Mouse (Mus musculus) kidney, adult 18-20 months (tissue): ENCODE data around the gene Tmem211.

Source experiments
- DNase-seq: peaks from one replicate; pipeline ENCODE4 v3.0.0; 2021

Tmem211 gene

GRCm38 (mm10) chr5:113281557-113281956 is 54.8 kb downstream of the Tmem211 start:
- DNase-seq: no peak

DNA sequence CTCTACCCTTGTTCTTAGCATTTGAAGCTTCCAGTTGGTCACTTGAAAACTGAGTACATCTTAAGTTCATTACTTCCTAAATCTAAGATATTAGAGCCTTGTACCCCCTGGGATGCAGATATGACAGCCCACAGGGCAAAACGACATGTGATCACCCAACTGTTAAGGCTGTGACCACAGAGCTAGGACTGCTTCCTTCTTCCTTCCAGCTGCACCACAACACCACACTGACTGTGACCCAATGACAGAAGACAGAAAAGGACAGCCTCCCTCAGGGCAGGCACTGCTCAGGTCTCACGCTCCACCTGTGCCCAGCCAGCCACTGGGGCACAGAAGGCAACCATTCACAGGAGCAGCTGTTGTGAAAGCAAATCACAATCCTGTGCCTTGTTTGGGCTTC is 57.0 kb downstream of the Tmem211 start:
- no peak for DNase-seq

GRCm38 (mm10) chr5:113285541-113285940 is 58.8 kb downstream of the Tmem211 start:
- DNase-seq: no peak

GRCm38 (mm10) chr5:113286048-113286447 is 59.3 kb downstream of the Tmem211 start:
- no peak for DNase-seq

DNA sequence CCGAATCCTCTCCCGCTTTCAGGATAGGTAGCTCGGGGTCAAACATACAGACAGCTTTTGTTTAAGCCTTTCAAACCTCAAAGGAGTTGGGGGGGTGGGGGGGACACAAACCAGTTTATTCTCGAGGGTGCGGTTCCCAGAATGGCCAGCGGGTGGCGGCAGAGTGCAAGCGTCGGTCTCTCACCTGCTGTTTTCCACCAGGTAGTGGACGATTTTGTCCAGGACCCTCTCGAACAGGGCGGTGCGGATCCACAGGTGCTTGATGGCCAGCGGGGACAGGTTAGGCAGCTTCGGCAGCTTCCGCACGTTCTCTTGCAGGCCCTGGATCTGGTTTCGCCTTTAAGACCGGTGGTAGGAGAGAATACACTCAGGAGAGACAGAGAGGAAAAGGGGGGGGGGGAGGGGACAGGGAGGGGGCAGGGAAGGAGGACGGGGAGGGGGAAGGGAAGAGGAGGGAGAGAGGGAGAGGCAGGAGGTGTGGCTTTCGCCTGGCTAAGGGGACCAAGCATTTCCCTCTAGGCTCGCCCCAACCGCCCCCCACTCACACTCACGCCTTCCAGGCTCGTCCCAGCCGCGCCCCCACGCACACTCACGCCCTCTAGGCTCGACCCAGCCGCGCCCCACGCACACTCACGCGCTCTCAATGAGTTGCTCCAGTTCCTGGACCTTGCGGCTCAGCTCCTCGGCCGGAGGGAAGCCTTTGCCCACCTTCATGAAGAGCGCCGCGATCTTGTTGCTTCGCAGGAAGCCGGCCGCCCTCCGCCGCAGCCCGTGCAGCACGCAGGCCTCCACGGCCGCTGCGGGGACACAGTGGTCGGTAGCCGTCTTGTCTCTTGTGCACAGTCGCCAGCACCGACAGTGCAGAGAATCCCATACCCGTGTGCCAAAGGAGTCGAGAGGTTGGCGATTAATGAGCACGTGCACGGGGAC is 60.1 kb downstream of the Tmem211 start:
- peak; percentile 76 for DNase-seq

DNA sequence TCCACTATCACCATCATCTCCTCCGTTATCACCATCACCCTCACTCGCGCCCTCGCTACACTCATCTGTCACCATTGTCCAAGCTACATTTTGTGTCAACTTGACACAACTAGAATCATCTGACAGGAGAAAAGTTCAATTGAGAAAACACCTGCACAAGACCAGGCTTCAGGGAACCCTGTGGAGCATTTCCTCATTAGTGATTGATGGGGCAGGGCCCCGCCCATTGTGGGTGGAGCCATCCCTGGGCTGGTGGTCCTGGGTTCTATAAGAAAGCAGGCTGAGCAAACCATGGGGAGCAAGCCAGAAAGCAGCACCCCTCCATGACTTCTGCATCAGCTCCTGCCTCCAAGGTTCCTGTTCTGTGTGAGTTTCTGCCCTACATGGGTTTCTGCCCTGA is 61.1 kb downstream of the Tmem211 start:
- no peak for DNase-seq

DNA sequence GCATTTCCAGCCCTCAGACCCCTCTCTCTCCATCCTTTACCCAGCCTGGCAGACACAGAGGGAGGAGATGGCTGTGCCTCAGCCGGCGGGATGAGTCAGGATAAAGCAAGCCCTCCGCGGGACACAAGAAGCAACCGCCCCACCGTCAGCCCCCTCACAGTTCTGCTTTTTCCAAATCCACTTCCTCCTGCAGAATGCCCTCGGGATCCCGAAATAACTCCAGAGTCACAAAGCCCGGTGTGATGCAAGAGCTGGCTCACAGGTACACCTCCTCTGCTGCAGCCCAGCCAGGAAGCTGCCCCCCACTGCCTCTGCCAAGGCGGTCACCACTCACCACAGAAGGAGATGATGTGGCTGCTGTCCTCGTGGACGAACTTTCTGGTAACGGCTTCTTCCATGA is 61.8 kb downstream of the Tmem211 start:
- DNase-seq: no peak
